Mouse (Mus musculus) limb, embryonic 10.5 days (tissue): ENCODE results near the gene Bms1. TPM values are rescaled to one million over a fixed set of nuclear protein-coding genes. Genes with fewer than 3 reads are reported as not detected.

Experiments
- DNase-seq: peaks from one replicate; pipeline ENCODE4 v3.0.0-alpha.2; 2017; ENCODE audit warnings: low spot score
- H3K27ac ChIP-seq: fragments of 300-500 bp; sonication (generic); 2 replicates; pipeline ENCODE4 v1.5.1; 2016; ENCODE audit warnings: mild to moderate bottlenecking
- H3K27me3 ChIP-seq: fragments of 300-500 bp; sonication (generic); 2 replicates; pipeline ENCODE4 v1.6.1; 2016; ENCODE audit warnings: low read depth, mild to moderate bottlenecking; ENCODE audit not compliant: poor library complexity, severe bottlenecking
- H3K36me3 ChIP-seq: fragments of 300-500 bp; sonication (generic); 2 replicates; pipeline ENCODE4 v1.6.1; 2016; ENCODE audit warnings: mild to moderate bottlenecking, moderate library complexity
- H3K4me1 ChIP-seq: fragments of 300-500 bp; sonication (generic); 2 replicates; pipeline ENCODE4 v1.6.1; 2016
- H3K4me3 ChIP-seq: fragments of 300-500 bp; sonication (generic); 2 replicates; pipeline ENCODE4 v1.5.1; 2016; ENCODE audit warnings: mild to moderate bottlenecking, moderate library complexity
- H3K9me3 ChIP-seq: fragments of 300-500 bp; sonication (generic); replicated peaks from 2 replicates; pipeline ENCODE4 v1.6.1; 2016; ENCODE audit warnings: mild to moderate bottlenecking
- WGBS: fragments of 180-500 bp; shearing (Covaris S2); methylation state at CpG from one replicate; pipeline ENCODE4 v1.1.7; 2016; 5-methylcytosine and 5-hydroxymethylcytosine counted together
- polyA plus RNA-seq: library from polyadenylated mRNA; unstranded; fragments of >200 nt; fragmentation: Nextera tagmentation; extraction: Ambion mirVana; gene quantifications from 2 replicates; pipeline ENCODE4 v1.2.1, GENCODE M21; 2016

Gene Bms1
- polyA plus RNA-seq: 55.6 and 58.2 TPM in 2 replicates

GRCm38 (mm10) chr6:118419050-118419920 lies at the start of gene Bms1:
TSS of gene Bms1 (minus strand) at chr6:118419474.
- peak within 1 kb of the TSS; percentile 90 for H3K4me3 ChIP-seq
- H3K9me3 ChIP-seq: no peaks in the 10 kb centered on the region
- no peaks in the 10 kb centered on the region for H3K27me3 ChIP-seq
- peak; percentile 96 for DNase-seq
- under 1% methylated on average over 67 of the region's 67 CpGs for WGBS
- H3K4me1 ChIP-seq: peaks cover 14% of the 10 kb centered on the region
- peak within 1 kb of the TSS; percentile 87 for H3K27ac ChIP-seq
- H3K36me3 ChIP-seq: peaks cover 34% of the 10 kb centered on the region

GRCm38 (mm10) chr6:118462069-118462705 lies 42.9 kb upstream of the Bms1 start:
- H3K4me1 ChIP-seq: no peaks in the 10 kb centered on the region
- H3K27me3 ChIP-seq: no peaks in the 10 kb centered on the region
- peaks cover 45% of the 10 kb centered on the region for H3K36me3 ChIP-seq
- DNase-seq: no peak
- no peaks in the 10 kb centered on the region for H3K9me3 ChIP-seq
- H3K4me3 ChIP-seq: no peak overlapping the region
- WGBS: 85% methylated on average over 15 of the region's 15 CpGs
- H3K27ac ChIP-seq: no peak overlapping the region

GRCm38 (mm10) chr6:118457726-118458125 lies 38.5 kb upstream of the Bms1 start:
- WGBS: 89% methylated on average over 1 of the region's 1 CpGs
- Histone ChIP-seq H3K27ac (no peak overlapping the region), H3K36me3 (peaks cover 18% of the 10 kb centered on the region), H3K9me3 (no peaks in the 10 kb centered on the region), H3K4me3 (no peak overlapping the region), H3K27me3 (no peaks in the 10 kb centered on the region), H3K4me1 (peaks cover 15% of the 10 kb centered on the region; the same call in 1 of the 2 replicates)
- no peak for DNase-seq

GRCm38 (mm10) chr6:118455042-118455631 lies 35.9 kb upstream of the Bms1 start, which contains the start of gene Zfp248:
TSS of gene Zfp248 (minus strand) at chr6:118455528.
- Histone ChIP-seq H3K4me1 (peaks cover 15% of the 10 kb centered on the region; the same call in 1 of the 2 replicates), H3K36me3 (peaks cover 27% of the 10 kb centered on the region), H3K27ac (peak within 1 kb of the TSS; percentile 97), H3K27me3 (no peaks in the 10 kb centered on the region), H3K4me3 (peak within 1 kb of the TSS; percentile 89), H3K9me3 (no peaks in the 10 kb centered on the region)
- peak; percentile 95 for DNase-seq
- WGBS: under 1% methylated on average over 43 of the region's 43 CpGs

- Histone ChIP-seq H3K4me3 (peak overlapping the region; percentile 89), H3K27me3 (no peaks in the 10 kb centered on the region), H3K4me1 (peaks cover 15% of the 10 kb centered on the region; the same call in 1 of the 2 replicates), H3K27ac (peak overlapping the region; percentile 97), H3K36me3 (peaks cover 27% of the 10 kb centered on the region), H3K9me3 (no peaks in the 10 kb centered on the region)
- 53% methylated on average over 8 of the region's 8 CpGs for WGBS
- peak; percentile 32 for DNase-seq
Observed at GRCm38 (mm10) chr6:118454452-118454851, 35.2 kb upstream of the Bms1 start.

GRCm38 (mm10) chr6:118431502-118431901 lies 12.2 kb upstream of the Bms1 start:
- Histone ChIP-seq H3K36me3 (peaks cover 68% of the 10 kb centered on the region), H3K27me3 (no peaks in the 10 kb centered on the region), H3K4me1 (no peaks in the 10 kb centered on the region), H3K4me3 (no peak overlapping the region), H3K9me3 (peaks cover 6% of the 10 kb centered on the region), H3K27ac (no peak overlapping the region)
- DNase-seq: no peak
- 94% methylated on average over 4 of the region's 4 CpGs for WGBS

GRCm38 (mm10) chr6:118426666-118427065 lies 7.4 kb upstream of the Bms1 start:
- Histone ChIP-seq H3K27me3 (no peaks in the 10 kb centered on the region), H3K27ac (no peak overlapping the region), H3K9me3 (peaks cover 6% of the 10 kb centered on the region), H3K36me3 (peaks cover 51% of the 10 kb centered on the region), H3K4me3 (no peak overlapping the region), H3K4me1 (no peaks in the 10 kb centered on the region)
- 100% methylated on average over 1 of the region's 1 CpGs for WGBS
- no peak for DNase-seq

GRCm38 (mm10) chr6:118410428-118410827 lies 8.8 kb downstream of the Bms1 start:
- H3K4me1 ChIP-seq: no peaks in the 10 kb centered on the region
- H3K27me3 ChIP-seq: no peaks in the 10 kb centered on the region
- no peak overlapping the region for H3K4me3 ChIP-seq
- H3K27ac ChIP-seq: no peak overlapping the region
- no peak for DNase-seq
- peaks cover 96% of the 10 kb centered on the region for H3K36me3 ChIP-seq
- WGBS: 94% methylated on average over 1 of the region's 1 CpGs
- H3K9me3 ChIP-seq: no peaks in the 10 kb centered on the region

- H3K9me3 ChIP-seq: no peaks in the 10 kb centered on the region
- no peaks in the 10 kb centered on the region for H3K4me1 ChIP-seq
- H3K27ac ChIP-seq: no peak overlapping the region
- H3K4me3 ChIP-seq: no peak overlapping the region
- WGBS: 95% methylated on average over 5 of the region's 5 CpGs
- no peaks in the 10 kb centered on the region for H3K27me3 ChIP-seq
- no peak for DNase-seq
- peaks cover 96% of the 10 kb centered on the region for H3K36me3 ChIP-seq
Observed at GRCm38 (mm10) chr6:118408510-118408909, 10.8 kb downstream of the Bms1 start.

GRCm38 (mm10) chr6:118406421-118406820 lies 12.9 kb downstream of the Bms1 start:
- H3K9me3 ChIP-seq: no peaks in the 10 kb centered on the region
- no peak overlapping the region for H3K4me3 ChIP-seq
- H3K4me1 ChIP-seq: no peaks in the 10 kb centered on the region
- 94% methylated on average over 4 of the region's 4 CpGs for WGBS
- peaks cover 96% of the 10 kb centered on the region for H3K36me3 ChIP-seq
- no peak for DNase-seq
- H3K27me3 ChIP-seq: no peaks in the 10 kb centered on the region
- H3K27ac ChIP-seq: no peak overlapping the region

- no peak for DNase-seq
- H3K9me3 ChIP-seq: no peaks in the 10 kb centered on the region
- H3K27ac ChIP-seq: no peak overlapping the region
- no peaks in the 10 kb centered on the region for H3K27me3 ChIP-seq
- peaks cover 93% of the 10 kb centered on the region for H3K36me3 ChIP-seq
- H3K4me3 ChIP-seq: no peak overlapping the region
- no peaks in the 10 kb centered on the region for H3K4me1 ChIP-seq
Observed at GRCm38 (mm10) chr6:118390746-118391145, 28.5 kb downstream of the Bms1 start.

- WGBS: 96% methylated on average over 3 of the region's 3 CpGs
- peaks cover 84% of the 10 kb centered on the region for H3K36me3 ChIP-seq
- H3K27ac ChIP-seq: no peak overlapping the region
- H3K27me3 ChIP-seq: no peaks in the 10 kb centered on the region
- H3K4me3 ChIP-seq: no peak overlapping the region
- no peaks in the 10 kb centered on the region for H3K4me1 ChIP-seq
- DNase-seq: no peak
- H3K9me3 ChIP-seq: no peaks in the 10 kb centered on the region
Observed at GRCm38 (mm10) chr6:118385962-118386361, 33.3 kb downstream of the Bms1 start.

- H3K4me1 ChIP-seq: peaks cover 12% of the 10 kb centered on the region
- H3K4me3 ChIP-seq: no peak overlapping the region
- H3K9me3 ChIP-seq: no peaks in the 10 kb centered on the region
- peaks cover 43% of the 10 kb centered on the region for H3K36me3 ChIP-seq
- H3K27ac ChIP-seq: no peak overlapping the region
- peaks cover 11% of the 10 kb centered on the region; the same call in 1 of the 2 replicates for H3K27me3 ChIP-seq
- WGBS: 83% methylated on average over 4 of the region's 4 CpGs
- peak; percentile 15 for DNase-seq
Observed at GRCm38 (mm10) chr6:118381234-118381633, 38.0 kb downstream of the Bms1 start.
